Mouse (Mus musculus): ENCODE measurements around the gene Fpgt. TPM values are rescaled to one million over a fixed set of nuclear protein-coding genes. Genes with fewer than 3 reads are reported as not detected.
A peak's percentile ranks its signal among the peaks of the same experiment; 100 is the strongest.

Fpgt gene
- polyA plus RNA-seq (2012; rRNA removed), result 5.3 and 6.2 TPM in 2 replicates

DNA sequence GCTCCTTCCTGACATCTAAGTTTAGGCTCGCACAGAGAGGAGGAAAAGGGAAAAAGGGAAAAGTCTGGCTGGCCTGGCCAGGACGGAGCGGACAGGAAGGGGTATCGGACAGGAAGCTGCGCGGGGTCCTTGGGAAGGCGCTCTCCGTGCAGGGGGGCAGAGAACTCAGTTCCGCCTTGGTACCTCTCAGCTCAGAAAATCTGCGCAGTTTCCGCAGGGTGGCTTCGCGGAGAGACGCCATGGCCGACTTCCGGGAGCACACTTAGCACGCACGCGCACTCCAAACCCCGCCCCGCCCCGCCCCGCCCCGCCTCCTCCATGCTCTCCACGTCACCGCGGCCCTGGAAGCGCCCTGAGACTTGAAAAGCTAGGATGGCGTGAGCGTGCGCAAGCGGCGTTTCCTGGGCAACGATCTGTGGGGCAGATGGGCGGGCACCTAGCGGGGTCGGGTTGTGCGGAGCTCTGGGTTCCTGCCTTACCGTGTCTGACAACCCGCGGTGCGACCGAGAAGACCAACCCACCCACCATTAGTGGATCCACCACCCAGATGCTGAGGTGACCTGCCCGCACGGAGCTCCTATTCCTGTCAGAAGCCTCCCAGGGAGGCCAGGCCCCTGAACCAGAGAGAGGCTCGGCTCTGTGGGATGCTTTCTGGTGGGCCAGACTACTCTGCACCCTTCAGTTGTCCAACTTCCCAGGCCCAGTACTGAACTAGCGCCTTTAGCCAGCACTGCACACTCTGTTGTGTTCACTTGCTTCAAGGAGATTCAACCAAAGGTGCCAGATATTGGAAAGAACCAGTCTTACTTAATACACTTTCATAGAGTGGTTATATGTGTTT is at the start of gene Fpgt, which contains the start of gene Lrriq3:
Gene Fpgt, minus strand, starts transcription at position 288 of the 841 bp plus-strand sequence.
Gene Lrriq3, plus strand, starts transcription at position 319 of the 841 bp plus-strand sequence.
- H3K4me3 ChIP-seq (ENCODE audit: extremely low read depth, insufficient read depth, insufficient read length), result peak within 1 kb of the TSS; percentile 66
- H3K27ac ChIP-seq (ENCODE audit: insufficient read depth, low read length), result peak within 1 kb of the TSS; percentile 64
- H3K4me1 ChIP-seq (ENCODE audit: control insufficient read depth, insufficient read depth, insufficient read length), result no peaks in the 10 kb centered on the region; the same call in 1 of the 2 replicates
- H3K36me3 ChIP-seq (ENCODE audit: control insufficient read depth, insufficient read depth, low read length), result peaks cover 3% of the 10 kb centered on the region; the same call in 1 of the 2 replicates
- no peaks in the 10 kb centered on the region for H3K27me3 ChIP-seq (ENCODE audit: control insufficient read depth, insufficient read depth, low read length)
- DNase-seq (ENCODE audit: low read depth in 1 of 2, low spot score in 2 of 2), result peak; percentile 63 to 73
- no peak for TF ChIP-seq CTCF (IDR thresholded peaks at IDR 0.05; ENCODE audit: extremely low read depth, insufficient read depth, insufficient read length, insufficient replicate concordance)
- TF ChIP-seq POLR2A (IDR thresholded peaks at IDR 0.05; ENCODE audit: low read depth, low read length), result peak; percentile 63
- WGBS, result 4% methylated on average over 42 of the region's 47 CpGs

DNA sequence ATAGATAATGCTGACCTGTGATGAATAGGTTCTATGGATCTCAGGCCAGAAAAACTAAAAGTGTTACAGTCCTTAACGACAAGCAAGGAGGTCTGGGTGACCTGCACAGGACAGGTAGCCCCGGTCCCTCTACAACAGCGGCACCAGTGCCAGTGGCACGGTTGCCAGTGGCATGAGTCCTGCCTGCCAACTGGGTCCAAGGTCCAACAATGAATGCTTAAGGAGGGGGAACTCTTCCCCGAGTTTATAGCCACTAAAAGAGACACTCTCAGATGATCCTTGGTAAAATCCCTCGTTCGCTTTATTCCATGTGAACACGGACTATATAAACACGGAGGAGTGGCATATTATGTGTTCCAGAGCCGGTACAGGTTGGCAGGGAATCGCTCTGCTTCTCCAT is 47.8 kb upstream of the Fpgt start:
- no peak for DNase-seq (ENCODE audit: low read depth in 1 of 2, low spot score in 2 of 2)
- WGBS, result 85% methylated on average over 11 of the region's 11 CpGs
- no peaks in the 10 kb centered on the region for H3K27me3 ChIP-seq (ENCODE audit: control insufficient read depth, insufficient read depth, low read length)
- TF ChIP-seq POLR2A (IDR thresholded peaks at IDR 0.05; ENCODE audit: low read depth, low read length), result no peak
- TF ChIP-seq CTCF (IDR thresholded peaks at IDR 0.05; ENCODE audit: extremely low read depth, insufficient read depth, insufficient read length, insufficient replicate concordance), result no peak
- H3K27ac ChIP-seq (ENCODE audit: insufficient read depth, low read length), result no peak overlapping the region
- H3K36me3 ChIP-seq (ENCODE audit: control insufficient read depth, insufficient read depth, low read length), result no peaks in the 10 kb centered on the region
- no peaks in the 10 kb centered on the region for H3K4me1 ChIP-seq (ENCODE audit: control insufficient read depth, insufficient read depth, insufficient read length)
- H3K4me3 ChIP-seq (ENCODE audit: extremely low read depth, insufficient read depth, insufficient read length), result no peak overlapping the region

DNA sequence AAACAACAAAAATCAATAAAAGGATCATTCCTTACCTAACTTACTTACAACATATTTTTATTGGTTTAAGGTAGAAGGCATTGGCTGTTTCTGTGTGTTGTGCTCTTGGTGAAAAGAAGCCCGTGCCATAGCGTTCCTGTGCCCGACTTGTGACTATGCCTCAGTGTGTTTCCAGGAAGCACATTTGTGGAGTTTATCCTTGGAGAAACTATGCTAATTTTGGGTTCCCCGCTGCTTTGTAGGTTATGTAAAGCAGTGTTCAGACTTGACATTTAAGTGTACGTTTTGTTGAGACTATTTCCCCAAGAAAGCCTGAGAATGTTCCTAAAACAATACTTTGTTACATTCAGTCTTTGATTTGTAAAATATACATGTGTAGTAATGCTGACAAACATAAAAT is 44.5 kb upstream of the Fpgt start:
- no peak for DNase-seq (ENCODE audit: low read depth in 1 of 2, low spot score in 2 of 2)
- Histone ChIP-seq H3K36me3 (ENCODE audit: control insufficient read depth, insufficient read depth, low read length) (no peaks in the 10 kb centered on the region), H3K27ac (ENCODE audit: insufficient read depth, low read length) (no peak overlapping the region), H3K4me3 (ENCODE audit: extremely low read depth, insufficient read depth, insufficient read length) (no peak overlapping the region), H3K4me1 (ENCODE audit: control insufficient read depth, insufficient read depth, insufficient read length) (no peaks in the 10 kb centered on the region), H3K27me3 (ENCODE audit: control insufficient read depth, insufficient read depth, low read length) (no peaks in the 10 kb centered on the region)
- 90% methylated on average over 5 of the region's 5 CpGs for WGBS
- no peak for TF ChIP-seq CTCF (IDR thresholded peaks at IDR 0.05; ENCODE audit: extremely low read depth, insufficient read depth, insufficient read length, insufficient replicate concordance)
- TF ChIP-seq POLR2A (IDR thresholded peaks at IDR 0.05; ENCODE audit: low read depth, low read length), result no peak

DNA sequence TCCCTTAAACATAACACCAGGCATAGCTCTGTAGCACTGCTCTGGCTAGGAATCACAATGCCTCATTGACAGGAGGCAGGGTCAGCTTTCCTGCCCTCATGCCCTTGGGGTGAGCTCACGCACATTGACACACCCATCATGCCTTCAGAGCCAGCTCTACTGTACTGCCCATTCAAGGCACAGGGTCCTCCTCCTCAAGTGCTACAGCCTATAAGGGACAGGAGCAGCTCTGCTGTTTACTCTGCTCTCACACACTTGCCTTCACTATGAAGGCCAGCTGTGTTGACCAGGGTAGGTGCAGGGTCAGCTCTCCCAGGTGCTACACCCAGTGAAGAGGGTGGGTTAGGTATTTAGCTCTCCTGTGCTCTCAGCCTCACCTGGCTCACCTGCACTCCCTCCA is 12.8 kb upstream of the Fpgt start:
- Histone ChIP-seq H3K4me3 (ENCODE audit: extremely low read depth, insufficient read depth, insufficient read length) (no peak overlapping the region), H3K4me1 (ENCODE audit: control insufficient read depth, insufficient read depth, insufficient read length) (no peaks in the 10 kb centered on the region), H3K36me3 (ENCODE audit: control insufficient read depth, insufficient read depth, low read length) (no peaks in the 10 kb centered on the region), H3K27me3 (ENCODE audit: control insufficient read depth, insufficient read depth, low read length) (no peaks in the 10 kb centered on the region), H3K27ac (ENCODE audit: insufficient read depth, low read length) (no peak overlapping the region)
- no peak for DNase-seq (ENCODE audit: low read depth in 1 of 2, low spot score in 2 of 2)
- no peak for TF ChIP-seq CTCF (IDR thresholded peaks at IDR 0.05; ENCODE audit: extremely low read depth, insufficient read depth, insufficient read length, insufficient replicate concordance)
- TF ChIP-seq POLR2A (IDR thresholded peaks at IDR 0.05; ENCODE audit: low read depth, low read length), result no peak
- 67% methylated on average over 1 of the region's 1 CpGs for WGBS

DNA sequence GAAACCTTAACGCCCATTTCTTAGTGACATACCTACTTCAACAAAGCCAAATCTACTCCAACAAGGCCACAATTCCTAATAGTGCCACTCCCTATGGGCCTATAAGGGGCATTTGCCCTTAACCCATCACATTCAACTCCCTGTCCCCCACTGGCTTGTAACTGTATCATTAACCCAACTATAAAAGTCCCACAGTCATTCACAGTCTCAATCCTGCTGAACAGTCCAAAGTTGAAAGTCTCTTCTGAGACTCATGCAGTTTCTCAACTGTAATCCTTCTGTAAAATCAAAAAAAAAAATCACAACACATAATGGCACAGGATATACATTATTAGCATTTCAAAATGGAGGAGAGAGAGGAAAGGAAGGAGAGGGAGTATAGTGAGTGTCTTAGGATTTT is 6.1 kb upstream of the Fpgt start:
- Histone ChIP-seq H3K4me1 (ENCODE audit: control insufficient read depth, insufficient read depth, insufficient read length) (no peaks in the 10 kb centered on the region), H3K36me3 (ENCODE audit: control insufficient read depth, insufficient read depth, low read length) (no peaks in the 10 kb centered on the region), H3K4me3 (ENCODE audit: extremely low read depth, insufficient read depth, insufficient read length) (no peak overlapping the region), H3K27ac (ENCODE audit: insufficient read depth, low read length) (no peak overlapping the region), H3K27me3 (ENCODE audit: control insufficient read depth, insufficient read depth, low read length) (no peaks in the 10 kb centered on the region)
- TF ChIP-seq CTCF (IDR thresholded peaks at IDR 0.05; ENCODE audit: extremely low read depth, insufficient read depth, insufficient read length, insufficient replicate concordance), result no peak
- no peak for TF ChIP-seq POLR2A (IDR thresholded peaks at IDR 0.05; ENCODE audit: low read depth, low read length)
- no peak for DNase-seq (ENCODE audit: low read depth in 1 of 2, low spot score in 2 of 2)
- 86% methylated on average over 1 of the region's 1 CpGs for WGBS

DNA sequence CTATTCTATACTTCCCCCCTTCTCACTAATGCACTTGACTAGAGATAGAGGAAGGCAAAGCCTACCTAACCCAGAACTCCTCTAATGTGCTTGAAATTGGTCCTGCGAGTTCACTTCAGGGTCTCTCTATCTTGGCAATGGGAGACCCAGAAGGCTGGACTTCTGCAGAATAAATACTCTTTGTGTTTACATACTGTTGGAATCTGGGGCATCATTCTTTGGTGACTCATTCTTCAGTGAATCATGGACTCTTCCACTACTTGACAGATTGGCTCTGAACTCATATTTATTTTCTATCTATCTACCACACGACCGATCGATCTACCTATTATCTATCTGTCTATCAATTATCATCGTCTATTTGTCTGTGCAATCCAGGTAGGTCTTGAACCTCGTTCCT is 1.1 kb downstream of the Fpgt start:
- WGBS, result 97% methylated on average over 6 of the region's 6 CpGs
- H3K4me3 ChIP-seq (ENCODE audit: extremely low read depth, insufficient read depth, insufficient read length), result no peak overlapping the region
- peaks cover 8% of the 10 kb centered on the region for H3K36me3 ChIP-seq (ENCODE audit: control insufficient read depth, insufficient read depth, low read length)
- no peak for TF ChIP-seq POLR2A (IDR thresholded peaks at IDR 0.05; ENCODE audit: low read depth, low read length)
- no peak for TF ChIP-seq CTCF (IDR thresholded peaks at IDR 0.05; ENCODE audit: extremely low read depth, insufficient read depth, insufficient read length, insufficient replicate concordance)
- no peaks in the 10 kb centered on the region for H3K27me3 ChIP-seq (ENCODE audit: control insufficient read depth, insufficient read depth, low read length)
- no peak overlapping the region for H3K27ac ChIP-seq (ENCODE audit: insufficient read depth, low read length)
- no peaks in the 10 kb centered on the region; the same call in 1 of the 2 replicates for H3K4me1 ChIP-seq (ENCODE audit: control insufficient read depth, insufficient read depth, insufficient read length)
- DNase-seq (ENCODE audit: low read depth in 1 of 2, low spot score in 2 of 2), result no peak

DNA sequence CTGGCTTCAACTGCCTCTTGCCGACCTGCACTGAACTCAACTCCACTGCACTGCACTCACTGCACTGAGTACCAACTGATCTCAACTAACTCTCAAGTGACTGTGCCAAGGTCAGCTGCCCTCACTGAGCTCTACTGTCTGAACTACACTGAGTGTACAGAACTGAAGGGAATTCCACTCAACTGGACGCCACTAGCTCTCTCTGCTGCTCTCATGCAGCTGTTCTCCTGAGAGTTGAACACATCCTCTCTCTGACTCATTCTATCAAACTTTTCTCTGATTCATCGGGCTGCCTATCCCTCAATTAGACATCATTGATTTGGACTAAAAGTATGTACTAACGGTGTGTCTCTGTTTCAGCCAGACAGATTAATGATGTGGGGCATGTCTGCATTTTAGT is 15.3 kb downstream of the Fpgt start:
- Histone ChIP-seq H3K4me3 (ENCODE audit: extremely low read depth, insufficient read depth, insufficient read length) (no peak overlapping the region), H3K27ac (ENCODE audit: insufficient read depth, low read length) (no peak overlapping the region), H3K4me1 (ENCODE audit: control insufficient read depth, insufficient read depth, insufficient read length) (no peaks in the 10 kb centered on the region), H3K27me3 (ENCODE audit: control insufficient read depth, insufficient read depth, low read length) (no peaks in the 10 kb centered on the region), H3K36me3 (ENCODE audit: control insufficient read depth, insufficient read depth, low read length) (no peaks in the 10 kb centered on the region)
- DNase-seq (ENCODE audit: low read depth in 1 of 2, low spot score in 2 of 2), result no peak
- WGBS, result 86% methylated on average over 4 of the region's 4 CpGs
- no peak for TF ChIP-seq POLR2A (IDR thresholded peaks at IDR 0.05; ENCODE audit: low read depth, low read length)
- no peak for TF ChIP-seq CTCF (IDR thresholded peaks at IDR 0.05; ENCODE audit: extremely low read depth, insufficient read depth, insufficient read length, insufficient replicate concordance)

Data from spleen, adult 2 months (tissue).